Mouse (Mus musculus) activated CD4-positive, CD25-positive, alpha-beta regulatory T cell, adult 4 months (primary cell): ENCODE measurements around the gene Bloc1s1. TPM values are rescaled to one million over a fixed set of nuclear protein-coding genes. Genes with fewer than 3 reads are reported as not detected.
A peak's percentile ranks its signal among the peaks of the same experiment; 100 is the strongest.

Experiments
- ATAC-seq: one replicate; pipeline ENCODE4 v1.8.0; 2017
- polyA plus RNA-seq, 2 experiments: library from polyadenylated mRNA; unstranded; fragments of 100-300 nt; shearing (Covaris generic); gene quantifications; one replicate each; pipeline ENCODE4 v1.2.1; 2017

Bloc1s1 gene
- polyA plus RNA-seq, 2 experiments from 2014 or later: 218 to 252 TPM

GRCm38 (mm10) chr10:128929638-128930378 is 6.0 kb upstream of the Bloc1s1 start:
- no peak for ATAC-seq

GRCm38 (mm10) chr10:128928356-128928755 is 4.5 kb upstream of the Bloc1s1 start:
- ATAC-seq: no peak

GRCm38 (mm10) chr10:128923013-128923691 is 683 bp downstream of the Bloc1s1 start:
- ATAC-seq: peak; percentile 95

GRCm38 (mm10) chr10:128922822-128923012 is 1.1 kb downstream of the Bloc1s1 start, which contains the start of gene Rdh5:
Gene Rdh5 (minus strand): TSS chr10:128922888.
- ATAC-seq: no peak

GRCm38 (mm10) chr10:128921883-128922821 is 1.7 kb downstream of the Bloc1s1 start:
- no peak for ATAC-seq

GRCm38 (mm10) chr10:128921251-128921650 is 2.6 kb downstream of the Bloc1s1 start:
- no peak for ATAC-seq

- no peak for ATAC-seq
Observed at GRCm38 (mm10) chr10:128920736-128921161, 3.1 kb downstream of the Bloc1s1 start.

GRCm38 (mm10) chr10:128919966-128920365 is 3.9 kb downstream of the Bloc1s1 start:
- no peak for ATAC-seq

GRCm38 (mm10) chr10:128919203-128919631 is 4.6 kb downstream of the Bloc1s1 start:
- ATAC-seq: no peak

GRCm38 (mm10) chr10:128918246-128918645 is 5.6 kb downstream of the Bloc1s1 start:
- ATAC-seq: no peak

- ATAC-seq: no peak
Observed at GRCm38 (mm10) chr10:128917400-128917799, 6.4 kb downstream of the Bloc1s1 start.

GRCm38 (mm10) chr10:128916665-128917064 is 7.2 kb downstream of the Bloc1s1 start:
- ATAC-seq: no peak

- no peak for ATAC-seq
Observed at GRCm38 (mm10) chr10:128915550-128915949, 8.3 kb downstream of the Bloc1s1 start.

GRCm38 (mm10) chr10:128913696-128914095 is 10.1 kb downstream of the Bloc1s1 start:
- no peak for ATAC-seq

- peak; percentile 94 for ATAC-seq
Observed at GRCm38 (mm10) chr10:128913219-128913618, 10.6 kb downstream of the Bloc1s1 start.

- ATAC-seq: no peak
Observed at GRCm38 (mm10) chr10:128912791-128913190, 11.0 kb downstream of the Bloc1s1 start.

GRCm38 (mm10) chr10:128912268-128912667 is 11.6 kb downstream of the Bloc1s1 start:
- no peak for ATAC-seq

- no peak for ATAC-seq
Observed at GRCm38 (mm10) chr10:128911430-128911829, 12.4 kb downstream of the Bloc1s1 start.

- ATAC-seq: no peak
Observed at GRCm38 (mm10) chr10:128910066-128910841, 13.6 kb downstream of the Bloc1s1 start.

- no peak for ATAC-seq
Observed at GRCm38 (mm10) chr10:128909567-128910028, 14.2 kb downstream of the Bloc1s1 start.

- ATAC-seq: no peak
Observed at GRCm38 (mm10) chr10:128908778-128909448, 14.9 kb downstream of the Bloc1s1 start.

GRCm38 (mm10) chr10:128904812-128905211 is 19.0 kb downstream of the Bloc1s1 start:
- no peak for ATAC-seq
